Comparison of ENCODE assay signal across 14 mouse cellular contexts in genomic region chr2:102551594-102551993, GRCm38 (mm10). TPM values are rescaled to one million over a fixed set of nuclear protein-coding genes. Genes with fewer than 3 reads are reported as not detected.
DNase-seq lines count a peak whose midpoint lies in the region; ATAC-seq and TF ChIP-seq lines count a peak whose summit lies in the region.
"Had no signal": no experiment of that assay in that cellular context is flagged by ENCODE, and none has a peak within 500 bp of the region (broad histone marks: within the 10 kb centered on the region; RNA-seq: fewer than 3 reads in every experiment).

No protein-coding gene starts in this region.

- 0 out of 2 replicates have a peak, but pooled peaks cover 6% of the 10 kb centered on the region for H3K27me3 ChIP-seq in liver, adult 2 months (ENCODE audit: control insufficient read depth, insufficient read depth, low read length)
- no peaks in the 10 kb centered on the region for H3K27me3 ChIP-seq in kidney, postnatal 0 days (ENCODE audit: insufficient read depth, low read length)
- 0 out of 2 replicates have a peak, but pooled peaks cover 5% of the 10 kb centered on the region for H3K27me3 ChIP-seq in stomach, embryonic 15.5 days (replicated peaks)

- no peak for DNase-seq in gastrocnemius, adult 2 months
- no peak for DNase-seq in gastrocnemius, postnatal 14 days
- no peak for DNase-seq in liver, adult 2 months (ENCODE audit: extremely low read depth, low read depth, low spot score)
- DNase-seq in liver: no peak
- DNase-seq in kidney, postnatal 0 days (ENCODE audit: low spot score): peak; percentile 50
- no peak for DNase-seq in right cerebral cortex, postnatal 4 days
- DNase-seq: cerebellum, adult 2 months; gastrocnemius, postnatal 36 days; right cerebral cortex, postnatal 25 days had no signal

- H3K9ac ChIP-seq in liver, adult 2 months (ENCODE audit: low read depth, low read length): no peak overlapping the region
- H3K9ac ChIP-seq in kidney, postnatal 0 days (ENCODE audit: low read depth, low read length): no peak overlapping the region
- H3K9ac ChIP-seq in stomach, embryonic 15.5 days: no peak overlapping the region
- H3K9ac ChIP-seq: forebrain, embryonic 13.5 days had no signal

- H3K27ac ChIP-seq in gastrocnemius, adult 2 months: peak overlapping the region; percentile 4
- H3K27ac ChIP-seq in liver, adult 2 months (replicated peaks; ENCODE audit: insufficient read depth, low read depth, low read length): peak overlapping the region; percentile 44; the same call in 1 of the 2 replicates
- H3K27ac ChIP-seq in kidney, postnatal 0 days: peak overlapping the region; percentile 68
- peak overlapping the region; percentile 31; the same call in 1 of the 2 replicates for H3K27ac ChIP-seq in stomach, embryonic 15.5 days
- H3K27ac ChIP-seq: forebrain, embryonic 13.5 days had no signal

- H3K9me3 ChIP-seq in kidney, postnatal 0 days (replicated peaks; ENCODE audit: low read length): no peaks in the 10 kb centered on the region
- H3K9me3 ChIP-seq in stomach, embryonic 15.5 days: no peaks in the 10 kb centered on the region
- H3K9me3 ChIP-seq: forebrain, embryonic 13.5 days; G1E had no signal

- H3K36me3 ChIP-seq in liver, adult 2 months (ENCODE audit: control insufficient read depth, insufficient read depth, low read length): no peaks in the 10 kb centered on the region
- no peaks in the 10 kb centered on the region for H3K36me3 ChIP-seq in kidney, postnatal 0 days (ENCODE audit: insufficient read depth, low read length)
- H3K36me3 ChIP-seq in stomach, embryonic 15.5 days: no peaks in the 10 kb centered on the region
- H3K36me3 ChIP-seq: G1E had no signal

- TF ChIP-seq POLR2A in liver, adult 2 months (IDR thresholded peaks at IDR 0.05; ENCODE audit: extremely low read depth, insufficient read depth, low read length): no peak

- H3K4me3 ChIP-seq in gastrocnemius, adult 2 months: peak overlapping the region; percentile 68
- no peak overlapping the region for H3K4me3 ChIP-seq in liver, adult 2 months (ENCODE audit: insufficient read depth, low read depth, low read length)
- no peak overlapping the region for H3K4me3 ChIP-seq in kidney, postnatal 0 days (replicated peaks; ENCODE audit: low read depth, low read length)
- no peak overlapping the region for H3K4me3 ChIP-seq in stomach, embryonic 15.5 days (replicated peaks)
- H3K4me3 ChIP-seq: forebrain, embryonic 13.5 days had no signal

- no peak for TF ChIP-seq CTCF in gastrocnemius, adult 2 months (IDR thresholded peaks at IDR 0.05)
- TF ChIP-seq CTCF in liver, adult 2 months (IDR thresholded peaks at IDR 0.05; ENCODE audit: low read depth, low read length): no peak
- TF ChIP-seq CTCF in kidney, postnatal 0 days (IDR thresholded peaks at IDR 0.05; ENCODE audit: low read depth): peak; percentile 40

- intact Hi-C loops in gastrocnemius, adult 2 months (cut with DNase I): no loop called here
- intact Hi-C loops in gastrocnemius, postnatal 14 days (cut with DNase I; ENCODE audit: low total_unique reads): no loop called here

- H3K4me2 ChIP-seq in kidney, postnatal 0 days (ENCODE audit: low read length): peak overlapping the region; percentile 67
- H3K4me2 ChIP-seq in stomach, embryonic 15.5 days: peak overlapping the region; percentile 70
- H3K4me2 ChIP-seq: forebrain, embryonic 13.5 days had no signal

- 17% methylated on average over 3 of the region's 3 CpGs for WGBS in liver, adult 2 months
- 3% methylated on average over 3 of the region's 3 CpGs for WGBS in kidney, postnatal 0 days
- 10% methylated on average over 3 of the region's 3 CpGs for WGBS in stomach, embryonic 15.5 days

- no peaks in the 10 kb centered on the region for H3K4me1 ChIP-seq in liver, adult 2 months (ENCODE audit: control insufficient read depth, insufficient read depth, low read length)
- H3K4me1 ChIP-seq in kidney, postnatal 0 days (replicated peaks; ENCODE audit: insufficient read depth, low read length): peaks cover 23% of the 10 kb centered on the region
- H3K4me1 ChIP-seq in stomach, embryonic 15.5 days: peaks cover 23% of the 10 kb centered on the region

- ATAC-seq in kidney, postnatal 0 days (replicated peaks; ENCODE audit: low FRiP score, low read depth): no peak
- ATAC-seq in stomach, embryonic 15.5 days (ENCODE audit: insufficient read depth, low FRiP score, low read depth): no peak
- no peak for ATAC-seq in megakaryocyte, adult 5-6 weeks (ENCODE audit: poor library complexity, severe bottlenecking)
- ATAC-seq: activated CD4-positive, CD25-positive, alpha-beta regulatory T cell, adult 4 months; forebrain, embryonic 13.5 days had no signal

- H3K79me2 ChIP-seq in liver, adult 2 months (ENCODE audit: control insufficient read depth, insufficient read depth, low read length): no peaks in the 10 kb centered on the region

RNA-seq across cellular contexts. Expression of gene Pamr1, which starts 1.8 kb away (rescaled TPM):
- total RNA-seq in gastrocnemius, adult 2 months (2021): 1 to 10 TPM; 3.3 to 7.4 TPM
- 10 to 100 TPM; 11.0 to 14.2 TPM for total RNA-seq in gastrocnemius, postnatal 14 days (2021)
- total RNA-seq in liver, adult 2 months (2014; rRNA removed): 3.3 and 3.4 TPM in 2 replicates
- polyA plus RNA-seq in liver, adult 2 months (2012; rRNA removed): 1.6 and 2.6 TPM in 2 replicates
- polyA plus RNA-seq in kidney, postnatal 0 days (2015; fragmentation: Nextera tagmentation; extraction: Ambion mirVana): 28.7 and 28.9 TPM in 2 replicates
- 32.5 and 39.1 TPM in 2 replicates for polyA plus RNA-seq in stomach, embryonic 15.5 days (2015; fragmentation: Nextera tagmentation; extraction: Ambion mirVana)
- total RNA-seq in megakaryocyte, adult 5-6 weeks (2015): not detected in 2 replicates
- total RNA-seq in megakaryocyte, adult 5-6 weeks (2017): not detected in 2 replicates
- polyA plus RNA-seq: activated CD4-positive, CD25-positive, alpha-beta regulatory T cell, adult 4 months; G1E had no signal

Comparison
In these comparisons a context has a peak if more than half of its experiments do, and no peak if none do; other contexts are left out.
1. H3K27ac ChIP-seq: peak in every context shown above with its lines; median percentile 68 in kidney, postnatal 0 days; 44 in liver, adult 2 months; 31 in stomach, embryonic 15.5 days; 4 in gastrocnemius, adult 2 months.